Mouse (Mus musculus) olfactory bulb, adult 2 months (tissue): ENCODE data around the gene Dock11. TPM values are rescaled to one million over a fixed set of nuclear protein-coding genes. Genes with fewer than 3 reads are reported as not detected.

ENCODE experiments used
- H3K27ac ChIP-seq: fragments of 200-500 bp; 2 replicates; pipeline ENCODE4 v1.5.1; 2012; ENCODE audit warnings: low read depth, low read length; ENCODE audit not compliant: insufficient read depth
- H3K4me1 ChIP-seq: fragments of 200-500 bp; 2 replicates; pipeline ENCODE4 v1.6.1; 2012; ENCODE audit warnings: low read length; ENCODE audit not compliant: control insufficient read depth, insufficient read depth
- H3K4me3 ChIP-seq: fragments of 200-500 bp; 2 replicates; pipeline ENCODE4 v1.5.1; 2012; ENCODE audit warnings: mild to moderate bottlenecking, low read depth, low read length, moderate library complexity; ENCODE audit not compliant: insufficient read depth
- CTCF ChIP-seq: fragments of 200-500 bp; IDR thresholded peaks from 2 replicates; pipeline ENCODE4 v1.5.1; 2012; ENCODE audit warnings: low read depth, mild to moderate bottlenecking, low read length, moderate library complexity; ENCODE audit not compliant: insufficient read depth
- POLR2A ChIP-seq: fragments of 200-500 bp; IDR thresholded peaks from 2 replicates; pipeline ENCODE4 v1.6.1; 2012; ENCODE audit warnings: mild to moderate bottlenecking, low read depth, low read length, moderate library complexity; ENCODE audit not compliant: insufficient read depth
- WGBS: fragments of 180-500 bp; shearing (Covaris S2); methylation state at CpG from one replicate; pipeline ENCODE4 v1.1.7; 2018; 5-methylcytosine and 5-hydroxymethylcytosine counted together
- polyA plus RNA-seq: library from polyadenylated mRNA; stranded (reverse); fragments of >200 nt; gene quantifications from 2 replicates; pipeline ENCODE4 v1.2.4, GENCODE M21; 2012; ENCODE audit warnings: low replicate concordance; ENCODE audit not compliant: missing spikeins, insufficient read depth, insufficient read length

Dock11 gene
- polyA plus RNA-seq, 1 experiment: 45.5 TPM

DNA sequence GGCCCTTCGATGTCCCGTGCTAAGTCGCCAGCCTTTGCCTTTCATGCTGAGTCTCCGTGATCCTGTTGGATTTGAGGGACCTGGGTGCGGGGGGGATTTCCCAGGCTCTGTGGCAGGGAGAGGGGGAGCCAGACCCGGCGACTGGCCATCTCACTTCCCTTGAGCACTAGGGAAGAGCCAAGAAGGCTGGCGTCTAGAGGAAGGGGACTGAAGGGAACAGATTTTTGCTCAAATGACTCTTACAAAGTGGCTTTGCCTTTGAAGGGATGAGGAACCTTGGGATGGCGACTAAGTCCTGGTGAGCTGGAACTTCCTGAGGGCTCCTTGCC, 223.8 kb downstream of the Dock11 start:
- TF ChIP-seq CTCF (no peak), POLR2A (no peak)
- H3K4me3 ChIP-seq: peak overlapping the region; percentile 66
- 23% methylated on average over 9 of the region's 9 CpGs for WGBS
- H3K4me1 ChIP-seq: peaks cover 6% of the 10 kb centered on the region
- no peak overlapping the region for H3K27ac ChIP-seq

DNA sequence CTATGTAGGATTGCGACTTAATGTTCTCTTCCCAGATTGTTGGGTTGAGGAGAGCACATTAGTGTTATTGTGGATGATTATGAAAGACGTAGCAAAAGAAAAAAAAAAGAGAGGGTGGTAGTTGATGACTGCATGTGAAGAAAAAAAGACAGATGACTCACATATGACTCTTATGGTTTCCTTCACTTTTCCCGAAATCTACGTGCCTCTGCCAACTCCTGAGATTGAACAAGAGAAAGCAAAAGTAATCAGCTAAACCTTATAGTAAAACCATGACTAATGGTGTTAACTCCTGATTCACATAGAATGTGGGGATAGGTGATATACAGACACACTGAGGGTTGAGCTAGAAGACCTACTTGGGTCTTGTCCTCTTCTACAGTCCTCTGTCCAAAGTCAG, 226.5 kb downstream of the Dock11 start:
- Histone ChIP-seq H3K4me3 (no peak overlapping the region), H3K27ac (no peak overlapping the region), H3K4me1 (peaks cover 6% of the 10 kb centered on the region)
- 82% methylated on average over 4 of the region's 4 CpGs for WGBS
- TF ChIP-seq POLR2A: no peak
- no peak for TF ChIP-seq CTCF

Other genes with a start within 250 kb of the Dock11 start
- not detected in 2 replicates for gene Il13ra1, start 223.3 kb downstream of the Dock11 start, polyA plus RNA-seq